Mouse (Mus musculus) left cerebral cortex, adult 9 months (tissue): ENCODE data around the gene Mrpl51.
A peak's percentile ranks its signal among the peaks of the same experiment; 100 is the strongest.

ENCODE experiments used
- DNase-seq, 2 experiments: peaks; one replicate each; pipeline ENCODE4 v3.0.0; 2022; ENCODE audit warnings: low spot score in 2 of 2

Mrpl51 gene

GRCm38 (mm10) chr6:125191332-125192015 lies at the start of gene Mrpl51, which contains the start of gene Ncapd2:
Gene Mrpl51, plus strand, starts transcription at chr6:125191801.
Gene Ncapd2, minus strand, starts transcription at chr6:125191701.
- DNase-seq = peak; percentile 91 to 97

- DNase-seq = no peak
Measured at GRCm38 (mm10) chr6:125142436-125142835, 49.2 kb upstream of the Mrpl51 start.

GRCm38 (mm10) chr6:125143128-125143527 lies 48.5 kb upstream of the Mrpl51 start:
- DNase-seq = no peak

GRCm38 (mm10) chr6:125143904-125144303 lies 47.7 kb upstream of the Mrpl51 start:
- no peak for DNase-seq

- DNase-seq = peak; percentile 89 to 96
Measured at GRCm38 (mm10) chr6:125145001-125145400, 46.6 kb upstream of the Mrpl51 start, which contains the start of gene Iffo1. Gene Iffo1, plus strand, starts transcription at chr6:125145241.

- DNase-seq = peak in 1 of 2 experiments; percentile 52
Measured at GRCm38 (mm10) chr6:125145479-125145951, 46.1 kb upstream of the Mrpl51 start.

GRCm38 (mm10) chr6:125146148-125146547 lies 45.5 kb upstream of the Mrpl51 start:
- peak in 1 of 2 experiments; percentile 47 for DNase-seq

GRCm38 (mm10) chr6:125146797-125147196 lies 44.8 kb upstream of the Mrpl51 start:
- peak in 1 of 2 experiments; percentile 59 for DNase-seq

- no peak for DNase-seq
Measured at GRCm38 (mm10) chr6:125147329-125147728, 44.3 kb upstream of the Mrpl51 start.

GRCm38 (mm10) chr6:125148251-125148925 lies 43.2 kb upstream of the Mrpl51 start:
- DNase-seq = peak in 1 of 2 experiments; percentile 68

GRCm38 (mm10) chr6:125148926-125149568 lies 42.6 kb upstream of the Mrpl51 start:
- peak in 1 of 2 experiments; percentile 79 for DNase-seq

GRCm38 (mm10) chr6:125149569-125149950 lies 42.0 kb upstream of the Mrpl51 start:
- no peak for DNase-seq

GRCm38 (mm10) chr6:125152212-125153017 lies 39.2 kb upstream of the Mrpl51 start:
- peak in 1 of 2 experiments; percentile 39 for DNase-seq

GRCm38 (mm10) chr6:125153018-125153389 lies 38.6 kb upstream of the Mrpl51 start:
- no peak for DNase-seq

- no peak for DNase-seq
Measured at GRCm38 (mm10) chr6:125153682-125154081, 37.9 kb upstream of the Mrpl51 start.

- DNase-seq = no peak
Measured at GRCm38 (mm10) chr6:125154550-125154949, 37.1 kb upstream of the Mrpl51 start.

GRCm38 (mm10) chr6:125155262-125155661 lies 36.3 kb upstream of the Mrpl51 start:
- DNase-seq = no peak

GRCm38 (mm10) chr6:125156491-125156890 lies 35.1 kb upstream of the Mrpl51 start:
- no peak for DNase-seq

- no peak for DNase-seq
Measured at GRCm38 (mm10) chr6:125156903-125157614, 34.5 kb upstream of the Mrpl51 start.

GRCm38 (mm10) chr6:125158944-125159492 lies 32.6 kb upstream of the Mrpl51 start:
- DNase-seq = no peak
